In genomic region chr7:65878234-65878633, GRCm38 (mm10) we compare ENCODE assay signal across 13 mouse cellular contexts. TPM values are rescaled to one million over a fixed set of nuclear protein-coding genes. Genes with fewer than 3 reads are reported as not detected.
"Had no signal": no experiment of that assay in that cellular context is flagged by ENCODE, and none has a peak within 500 bp of the region (broad histone marks: within the 10 kb centered on the region; RNA-seq: fewer than 3 reads in every experiment).

No protein-coding gene starts in this region.

- DNase-seq: retina, postnatal 1 day; right cerebral cortex, adult 18-20 months; right cerebral cortex, postnatal 14 days; right cerebral cortex, postnatal 25 days; right cerebral cortex, postnatal 4 days; spleen, adult 18-20 months; thymus, adult 18-20 months; thymus, adult 2 months; thymus, postnatal 14 days; thymus, postnatal 25 days; thymus, postnatal 36 days; thymus, postnatal 4 days had no signal

RNA-seq across cellular contexts. Expression of gene Pcsk6, which starts 16.7 kb away (rescaled TPM):
- total RNA-seq: neutrophil, adult 5-6 weeks had no signal
